ENCODE assay signal across 29 mouse cellular contexts in the genomic region with DNA sequence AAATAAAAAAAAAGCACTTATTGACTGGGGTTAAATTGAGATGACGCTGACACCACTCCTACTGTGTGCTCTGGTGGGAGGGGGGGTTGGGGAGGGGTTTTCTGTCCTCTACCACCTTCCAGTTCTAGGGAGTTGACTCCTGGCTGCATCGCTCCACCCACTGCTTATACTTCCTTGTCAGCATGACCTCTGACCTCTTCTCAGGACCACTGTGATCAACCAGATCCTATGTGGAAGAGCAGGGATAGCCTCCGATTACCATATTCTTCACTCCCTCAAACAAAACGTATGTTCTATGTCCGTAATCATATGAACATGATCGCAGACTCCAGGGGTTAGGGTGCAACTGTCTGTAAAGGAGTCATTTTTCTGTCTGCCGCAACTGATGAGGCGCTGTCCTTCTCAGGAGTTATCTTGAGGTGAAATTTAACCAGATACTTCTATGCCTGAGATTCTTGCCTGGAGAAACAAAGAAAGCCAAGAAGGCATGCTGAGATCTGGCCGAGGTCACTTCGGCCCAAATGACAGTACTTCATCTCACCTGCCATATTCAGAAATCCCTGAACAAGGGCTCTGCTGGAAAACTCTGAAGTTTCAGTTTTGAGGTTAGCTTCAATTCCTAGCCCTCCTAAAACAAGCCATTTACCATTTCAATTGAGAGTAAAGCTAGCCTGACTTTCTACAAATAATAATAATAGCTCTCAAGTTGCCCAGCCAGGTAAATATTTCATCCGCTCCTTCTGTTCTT.
A peak's percentile ranks its signal among the peaks of the same experiment; 100 is the strongest.
DNase-seq lines count a peak whose midpoint lies in the region; ATAC-seq and TF ChIP-seq lines count a peak whose summit lies in the region.
"Had no signal": no experiment of that assay in that cellular context is flagged by ENCODE, and none has a peak within 500 bp of the region (broad histone marks: within the 10 kb centered on the region; RNA-seq: fewer than 3 reads in every experiment).

No protein-coding gene starts in this region.

- DNase-seq in stomach, postnatal 0 days (ENCODE audit: low spot score), result no peak
- DNase-seq in ZHBTc4 (ENCODE audit: low read depth, low spot score), result peak; percentile 83
- no peak for DNase-seq in layer of hippocampus, postnatal 36 days
- DNase-seq in ovary, postnatal 14 days (ENCODE audit: low spot score), result no peak
- DNase-seq: adrenal gland, postnatal 25 days; cerebellum, adult 11-12 months; cerebellum, adult 9-11 months; gastrocnemius, postnatal 25 days; heart, adult 18-20 months; heart, postnatal 4 days; kidney, adult 11 months; kidney, postnatal 25 days; retina, postnatal 1 day; right cerebral cortex, postnatal 14 days; thymus, postnatal 4 days had no signal

- ATAC-seq in hindbrain, embryonic 15.5 days (ENCODE audit: low FRiP score, low read depth), result peak; percentile 19; the same call in 1 of the 2 replicates
- no peak for ATAC-seq in hindbrain, embryonic 12.5 days (ENCODE audit: low FRiP score)
- no peak for ATAC-seq in stomach, embryonic 14.5 days (ENCODE audit: insufficient number of reproducible peaks, insufficient read depth, low FRiP score, low read depth)
- ATAC-seq in stomach, postnatal 0 days (ENCODE audit: low FRiP score, low TSS enrichment), result no peak
- ATAC-seq: CD4-positive, CD25-positive, alpha-beta regulatory T cell, adult 4 months; forebrain, embryonic 14.5 days; inflammation-experienced regulatory T-cells, adult 6 months; midbrain, embryonic 13.5 days had no signal

- H3K27me3 ChIP-seq in hindbrain, embryonic 15.5 days, result no peaks in the 10 kb centered on the region
- H3K27me3 ChIP-seq in hindbrain, embryonic 12.5 days, result no peaks in the 10 kb centered on the region
- H3K27me3 ChIP-seq in stomach, embryonic 14.5 days (ENCODE audit: control insufficient read depth, insufficient read depth, low read length), result no peaks in the 10 kb centered on the region
- H3K27me3 ChIP-seq in stomach, postnatal 0 days (ENCODE audit: control insufficient read depth, insufficient read depth, low read length), result no peaks in the 10 kb centered on the region
- H3K27me3 ChIP-seq: heart, embryonic 12.5 days; limb, embryonic 12.5 days; liver, embryonic 15.5 days; midbrain, embryonic 13.5 days had no signal

- no peak overlapping the region for H3K9ac ChIP-seq in hindbrain, embryonic 15.5 days
- no peak overlapping the region for H3K9ac ChIP-seq in hindbrain, embryonic 12.5 days
- H3K9ac ChIP-seq in stomach, embryonic 14.5 days (replicated peaks; ENCODE audit: low read depth, low read length), result no peak overlapping the region
- H3K9ac ChIP-seq in stomach, postnatal 0 days (ENCODE audit: low read length), result no peak overlapping the region
- H3K9ac ChIP-seq: heart, embryonic 12.5 days; hindbrain, embryonic 14.5 days; limb, embryonic 12.5 days; liver, embryonic 15.5 days; lung, embryonic 15.5 days; midbrain, embryonic 13.5 days had no signal

- H3K9me3 ChIP-seq in hindbrain, embryonic 15.5 days, result no peaks in the 10 kb centered on the region
- no peaks in the 10 kb centered on the region for H3K9me3 ChIP-seq in hindbrain, embryonic 12.5 days (replicated peaks)
- no peaks in the 10 kb centered on the region for H3K9me3 ChIP-seq in stomach, embryonic 14.5 days (ENCODE audit: control insufficient read depth, low read depth, low read length)
- no peaks in the 10 kb centered on the region for H3K9me3 ChIP-seq in stomach, postnatal 0 days (ENCODE audit: control insufficient read depth, low read length)
- H3K9me3 ChIP-seq: G1E; heart, embryonic 12.5 days; limb, embryonic 12.5 days; liver, embryonic 15.5 days; lung, embryonic 15.5 days; midbrain, embryonic 13.5 days had no signal

- TF ChIP-seq EP300 in stomach, postnatal 0 days (optimal IDR thresholded peaks at IDR 0.05), result no peak

- TF ChIP-seq CTCF in stomach, postnatal 0 days (IDR thresholded peaks at IDR 0.05; ENCODE audit: low read depth), result no peak

- no peaks in the 10 kb centered on the region for H3K36me3 ChIP-seq in hindbrain, embryonic 15.5 days
- H3K36me3 ChIP-seq in hindbrain, embryonic 12.5 days, result no peaks in the 10 kb centered on the region
- H3K36me3 ChIP-seq in stomach, embryonic 14.5 days (ENCODE audit: control insufficient read depth, insufficient read depth, low read length), result no peaks in the 10 kb centered on the region
- H3K36me3 ChIP-seq in stomach, postnatal 0 days (ENCODE audit: control insufficient read depth, insufficient read depth, low read length), result no peaks in the 10 kb centered on the region
- H3K36me3 ChIP-seq: G1E; heart, embryonic 12.5 days; limb, embryonic 12.5 days; liver, embryonic 15.5 days; lung, embryonic 15.5 days; midbrain, embryonic 13.5 days had no signal

- H3K27ac ChIP-seq in hindbrain, embryonic 15.5 days (replicated peaks), result no peak overlapping the region
- H3K27ac ChIP-seq in hindbrain, embryonic 12.5 days, result no peak overlapping the region
- no peak overlapping the region for H3K27ac ChIP-seq in stomach, embryonic 14.5 days (ENCODE audit: low read length)
- H3K27ac ChIP-seq in stomach, postnatal 0 days (replicated peaks), result no peak overlapping the region
- H3K27ac ChIP-seq: hindbrain, embryonic 14.5 days; left cerebral cortex, adult 2 months; limb, embryonic 12.5 days; liver, embryonic 15.5 days; lung, embryonic 15.5 days; midbrain, embryonic 13.5 days had no signal

- H3K4me3 ChIP-seq in hindbrain, embryonic 15.5 days, result no peak overlapping the region
- H3K4me3 ChIP-seq in hindbrain, embryonic 12.5 days, result no peak overlapping the region
- H3K4me3 ChIP-seq in stomach, embryonic 14.5 days (ENCODE audit: low read depth, low read length), result no peak overlapping the region
- no peak overlapping the region for H3K4me3 ChIP-seq in stomach, postnatal 0 days (ENCODE audit: low read depth, low read length)
- H3K4me3 ChIP-seq: heart, embryonic 12.5 days; left cerebral cortex, adult 2 months; limb, embryonic 12.5 days; liver, embryonic 15.5 days; lung, embryonic 15.5 days; midbrain, embryonic 13.5 days had no signal

- H3K4me1 ChIP-seq in hindbrain, embryonic 15.5 days (replicated peaks), result no peaks in the 10 kb centered on the region
- no peaks in the 10 kb centered on the region for H3K4me1 ChIP-seq in hindbrain, embryonic 12.5 days
- peaks cover 5% of the 10 kb centered on the region; the same call in 1 of the 2 replicates for H3K4me1 ChIP-seq in stomach, embryonic 14.5 days (ENCODE audit: control insufficient read depth, insufficient read depth, low read length)
- no peaks in the 10 kb centered on the region for H3K4me1 ChIP-seq in stomach, postnatal 0 days (replicated peaks; ENCODE audit: control insufficient read depth, insufficient read depth)
- H3K4me1 ChIP-seq: liver, embryonic 15.5 days; midbrain, embryonic 13.5 days had no signal

- 59% methylated on average over 11 of the region's 11 CpGs for WGBS in hindbrain, embryonic 15.5 days
- 63% methylated on average over 11 of the region's 11 CpGs for WGBS in hindbrain, embryonic 12.5 days
- 68% methylated on average over 11 of the region's 11 CpGs for WGBS in stomach, embryonic 14.5 days
- 63% methylated on average over 11 of the region's 11 CpGs for WGBS in stomach, postnatal 0 days

- no peak overlapping the region for H3K4me2 ChIP-seq in hindbrain, embryonic 15.5 days
- H3K4me2 ChIP-seq in hindbrain, embryonic 12.5 days (replicated peaks), result no peak overlapping the region
- 0 out of 2 replicates have a peak overlapping the region, but pooled peaks have one; percentile 3 for H3K4me2 ChIP-seq in stomach, embryonic 14.5 days (replicated peaks; ENCODE audit: low read depth, low read length)
- no peak overlapping the region for H3K4me2 ChIP-seq in stomach, postnatal 0 days (replicated peaks; ENCODE audit: low read depth)
- H3K4me2 ChIP-seq: heart, embryonic 12.5 days; hindbrain, embryonic 14.5 days; limb, embryonic 12.5 days; liver, embryonic 15.5 days; lung, embryonic 15.5 days; midbrain, embryonic 13.5 days had no signal
